Mouse (Mus musculus) retina, postnatal 1 day (tissue): ENCODE results near the gene Krcc1.
"Not testable (repeated sequence)": the region's sequence is repeated elsewhere in the genome, so short reads cannot be mapped to it uniquely, and the experiment has no call there.

ENCODE experiments used
- DNase-seq: peaks from one replicate; pipeline ENCODE4 v3.0.0-alpha.2; 2012

Gene Krcc1

DNA sequence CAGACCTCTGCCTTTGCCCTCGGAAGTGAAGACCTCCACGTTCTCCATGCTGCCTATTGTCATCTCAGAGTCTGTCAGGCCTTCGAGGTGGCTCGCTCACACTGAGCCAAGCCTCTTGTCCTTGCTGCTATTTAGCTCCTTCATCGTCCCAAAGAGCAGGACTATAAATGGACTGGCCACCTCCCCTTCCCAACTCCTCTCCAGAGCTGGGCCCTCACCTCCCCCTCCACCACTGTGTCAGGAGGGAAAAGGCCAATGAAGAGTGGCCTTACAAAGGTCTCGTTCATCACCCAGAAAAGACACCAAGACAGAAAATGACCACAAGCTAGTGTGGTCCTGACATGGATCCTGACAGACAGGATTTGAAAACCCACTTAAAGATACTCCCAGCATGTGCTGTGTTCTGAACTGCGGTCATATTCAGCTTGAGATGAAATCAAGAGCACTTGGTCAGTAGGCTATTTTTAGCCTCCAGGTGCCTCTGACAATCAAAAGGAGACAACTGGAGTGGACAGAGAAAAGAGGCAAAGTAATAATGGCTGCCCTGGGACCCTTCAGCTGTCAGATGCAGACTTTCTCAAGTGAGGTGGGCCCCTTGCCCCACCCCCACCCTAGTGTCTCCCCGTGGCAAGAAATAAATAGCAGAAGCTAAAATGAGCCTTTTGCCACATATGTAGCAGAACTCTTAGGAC is 9.2 kb upstream of the Krcc1 start:
- DNase-seq, result no peak

DNA sequence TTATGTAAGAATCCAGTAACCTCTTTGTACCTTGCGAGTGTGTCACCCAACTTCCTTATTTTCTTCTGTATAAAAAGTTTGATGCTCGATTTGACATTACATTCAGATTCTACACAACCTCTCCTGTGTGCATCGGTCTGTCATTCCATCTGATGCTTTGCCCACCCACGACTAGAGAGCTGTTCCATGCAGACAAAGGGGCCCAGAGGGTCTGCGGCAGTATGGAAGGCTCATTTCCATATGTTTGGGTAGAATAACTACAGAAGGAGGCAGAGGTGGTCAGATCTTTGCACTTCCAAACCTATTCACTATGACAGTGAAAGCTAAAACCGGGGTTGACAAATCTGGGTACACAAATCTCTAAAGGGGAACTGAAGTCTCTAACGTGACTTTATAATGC is 3.9 kb upstream of the Krcc1 start:
- not testable (repeated sequence) for DNase-seq

DNA sequence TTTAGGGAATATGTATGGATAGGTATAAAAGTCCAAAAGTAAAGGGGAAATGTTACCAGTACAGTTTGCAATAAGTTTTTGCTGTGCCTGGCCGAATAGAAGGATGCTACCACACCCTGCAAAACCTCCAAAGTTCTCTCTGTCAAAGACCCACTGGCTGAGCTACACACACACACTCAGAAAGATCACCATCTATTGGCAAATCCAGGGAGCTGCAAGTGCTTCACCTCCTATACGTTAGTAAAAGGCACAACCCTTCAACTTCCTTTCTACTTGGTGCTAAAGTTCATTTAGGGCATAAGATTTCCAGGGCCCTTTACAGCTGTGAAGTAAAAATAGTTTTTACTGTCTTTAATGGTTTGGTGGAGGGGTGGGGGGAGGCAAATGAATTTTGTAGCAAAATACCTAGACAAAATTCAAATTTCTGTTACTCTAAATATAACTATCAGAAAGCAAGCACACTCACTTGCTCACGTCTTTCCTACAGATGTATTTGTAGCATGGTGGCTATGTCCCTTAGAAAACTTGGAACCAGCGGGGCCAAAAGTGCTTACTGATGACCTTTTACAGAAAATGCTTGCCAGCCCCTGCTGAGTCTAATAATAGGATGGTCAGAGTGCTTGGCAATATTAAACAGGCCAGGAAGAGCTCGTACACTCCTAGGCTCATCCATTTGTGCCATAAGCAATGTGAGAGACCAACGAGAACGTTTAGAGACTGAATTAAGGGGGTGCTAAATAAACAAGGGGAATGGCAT is 2.4 kb upstream of the Krcc1 start:
- peak; percentile 36 for DNase-seq

DNA sequence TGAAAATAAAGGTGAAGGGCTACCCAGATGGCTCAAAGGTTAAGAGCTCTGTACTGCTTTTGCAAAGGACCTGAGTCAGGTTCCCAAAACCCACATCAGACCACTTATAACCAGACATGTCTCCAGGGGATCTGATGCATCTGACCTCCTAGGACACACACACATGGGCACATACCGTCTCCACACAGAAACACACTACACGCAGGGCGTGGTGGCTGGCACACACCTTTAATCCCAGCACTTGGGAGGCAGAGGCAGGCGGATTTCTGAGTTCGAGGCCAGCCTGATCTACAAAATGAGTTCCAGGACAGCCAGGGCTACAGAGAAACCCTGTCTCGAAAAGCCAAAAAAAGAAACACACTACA is 1.8 kb upstream of the Krcc1 start:
- DNase-seq, result not testable (repeated sequence)

DNA sequence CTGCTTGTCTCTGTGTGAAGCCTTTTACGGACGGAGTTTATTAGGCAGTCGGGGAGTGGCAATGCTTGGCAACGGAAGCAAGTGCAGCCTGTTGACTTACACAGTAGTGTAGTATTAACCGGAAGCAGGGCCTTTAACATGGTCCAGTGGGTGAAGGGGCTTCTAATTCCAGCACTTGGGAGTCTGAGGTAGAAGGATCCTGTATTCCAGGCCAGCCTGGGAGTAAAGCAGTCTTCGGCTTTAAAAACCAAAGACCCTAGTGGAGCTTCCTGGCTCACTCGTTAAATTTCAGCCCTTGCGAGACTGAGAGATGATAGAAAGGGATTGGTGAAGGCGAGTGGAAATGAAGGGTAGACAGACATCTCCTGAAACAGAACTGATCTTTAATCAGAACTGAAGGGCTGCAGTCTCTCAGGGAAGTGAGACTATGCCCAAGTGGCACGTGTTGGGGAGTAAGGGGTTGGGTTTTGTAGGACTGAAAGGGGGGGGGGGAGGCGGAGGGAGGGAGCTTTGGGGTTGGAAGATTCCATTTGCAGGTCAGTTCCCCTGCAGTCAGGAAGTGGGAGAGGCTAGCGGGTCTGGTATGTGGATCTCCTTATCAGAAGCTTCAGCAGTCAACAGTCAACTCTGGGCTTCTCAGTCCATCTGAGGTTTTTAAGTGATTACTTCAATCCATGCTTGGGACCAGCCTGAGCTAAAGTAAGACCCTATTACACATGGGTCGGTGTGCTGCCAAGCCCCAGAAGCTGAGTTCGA is 998 bp upstream of the Krcc1 start:
- DNase-seq, result peak; percentile 77

DNA sequence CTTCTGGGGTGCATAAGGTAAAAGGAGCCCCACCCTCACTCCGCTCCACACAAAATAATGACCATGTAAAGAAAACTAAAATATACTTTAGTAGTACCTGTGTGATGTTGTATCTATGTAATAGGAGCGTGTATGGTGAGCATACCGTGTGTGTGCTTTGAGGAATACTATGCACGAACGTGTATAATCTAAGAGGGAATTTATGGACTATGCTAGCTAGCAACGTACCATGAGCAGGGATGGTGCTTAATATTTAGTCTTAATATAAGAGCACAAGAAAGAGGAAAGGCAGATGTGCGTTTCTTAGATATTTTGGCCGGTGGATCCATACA is 454 bp upstream of the Krcc1 start:
- no peak for DNase-seq

DNA sequence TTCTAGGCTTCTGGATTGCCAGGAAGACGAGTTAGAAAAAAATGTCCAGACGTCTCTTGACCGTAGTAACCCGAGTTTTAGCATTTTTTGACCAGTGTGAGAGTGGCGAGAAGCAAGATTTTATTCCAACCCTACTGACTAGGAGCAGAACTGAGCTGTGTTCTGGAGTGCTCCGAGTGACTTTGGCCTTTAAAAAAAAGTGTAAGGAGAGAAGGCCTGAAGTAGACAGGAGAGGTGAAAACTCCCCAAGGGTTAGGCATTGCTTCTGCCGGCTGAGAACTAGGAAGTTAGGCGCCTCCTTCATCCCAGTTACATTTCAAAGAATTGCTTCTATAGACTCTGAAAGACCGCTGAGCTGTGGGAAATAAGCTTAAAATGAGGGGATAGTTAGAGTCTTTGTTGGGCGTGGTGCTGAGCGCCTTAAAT is 852 bp downstream of the Krcc1 start:
- no peak for DNase-seq

DNA sequence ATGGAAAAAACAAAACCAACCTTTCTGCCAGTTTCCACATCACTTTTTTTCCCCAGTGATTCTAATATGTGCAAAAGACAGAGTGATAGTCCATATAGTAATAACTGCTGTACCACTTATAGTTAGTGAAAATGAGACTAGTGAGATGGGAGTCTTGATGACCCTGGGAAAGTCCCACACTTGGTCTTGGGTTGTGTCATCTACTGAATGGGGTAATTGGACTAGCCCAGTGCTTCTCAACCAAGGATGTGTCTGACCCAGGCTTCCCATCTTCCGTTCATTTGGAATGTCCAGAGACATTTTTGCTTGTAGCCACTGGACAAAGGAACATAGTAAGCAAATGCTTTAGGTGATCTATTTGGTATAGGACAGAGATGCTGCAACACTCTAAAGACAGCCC is 2.2 kb downstream of the Krcc1 start:
- DNase-seq, result no peak

DNA sequence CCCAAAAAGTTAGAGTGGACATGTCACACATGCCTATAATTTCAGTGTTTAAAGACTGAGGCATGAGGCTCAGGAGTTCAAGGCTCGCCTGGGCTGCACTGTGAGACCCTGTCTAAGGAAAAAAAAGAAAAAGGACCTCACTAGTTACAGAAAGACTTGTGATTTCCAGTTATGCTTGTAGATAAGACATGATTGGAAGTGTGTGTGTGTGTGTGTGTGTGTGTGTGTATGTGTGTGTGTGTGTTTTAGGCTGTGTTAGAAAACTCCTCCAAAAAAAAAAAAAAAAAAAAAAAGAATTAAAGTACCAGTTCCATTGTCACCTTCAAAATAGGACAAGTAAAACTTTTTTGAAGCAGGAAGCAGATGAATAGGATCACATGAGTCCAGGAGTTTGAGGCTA is 3.1 kb downstream of the Krcc1 start:
- DNase-seq, result no peak

DNA sequence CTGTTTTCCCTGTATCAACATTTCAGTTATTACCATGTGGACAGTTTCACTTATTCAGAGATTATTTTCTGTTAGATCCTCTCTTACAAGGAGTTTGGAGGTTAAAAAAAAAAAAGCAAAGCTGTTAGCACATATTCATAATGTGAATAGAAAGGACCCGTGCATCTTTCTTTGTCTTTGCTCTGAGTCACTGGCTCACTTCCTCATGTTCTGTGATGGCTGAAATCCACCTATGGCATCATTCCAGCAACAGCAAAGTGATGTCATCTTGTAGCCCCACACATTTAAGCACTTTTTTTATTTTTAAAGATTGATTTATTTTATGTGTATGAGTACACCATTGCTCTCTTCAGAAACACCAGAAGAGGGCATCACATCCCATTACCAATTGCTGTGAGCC is 7.9 kb downstream of the Krcc1 start:
- DNase-seq, result no peak

DNA sequence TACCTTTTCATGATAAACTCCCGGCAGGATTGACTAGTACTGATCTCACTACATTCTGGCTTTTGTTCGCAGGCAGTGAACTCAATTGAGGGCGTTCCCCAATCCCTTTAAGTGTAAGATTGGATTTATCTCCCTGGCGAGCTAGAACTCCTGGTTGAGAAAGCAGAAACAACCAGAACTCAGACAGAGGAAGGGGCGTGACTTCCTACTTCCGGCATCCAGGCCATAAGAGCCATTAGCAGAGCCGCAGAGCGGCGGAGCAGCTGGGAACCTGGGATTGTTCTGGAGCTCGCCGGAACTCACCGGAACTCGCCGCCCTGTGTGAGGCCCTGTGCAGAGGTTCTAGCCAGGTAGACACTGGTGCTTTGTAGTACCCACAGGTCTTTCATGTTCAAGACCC is 22.0 kb downstream of the Krcc1 start:
- DNase-seq, result no peak

DNA sequence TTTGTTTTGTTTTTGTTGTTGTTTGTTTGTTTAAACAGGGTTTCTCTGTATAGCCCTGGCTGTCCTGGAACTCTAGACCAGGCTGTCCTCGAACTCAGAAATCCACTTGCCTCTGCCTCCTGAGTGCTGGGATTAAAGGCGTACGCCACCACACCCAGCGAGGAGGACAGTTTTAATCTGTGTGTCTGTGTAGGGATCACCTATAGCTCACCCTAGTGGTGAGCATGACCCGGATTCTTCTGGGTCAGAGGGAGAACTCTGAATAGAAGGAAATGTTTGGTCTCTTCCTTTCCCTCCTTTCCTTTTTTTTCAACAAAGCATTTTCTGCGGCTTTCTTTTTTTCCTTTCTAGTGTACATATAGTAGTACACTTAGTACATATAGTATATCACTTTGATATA is 23.8 kb downstream of the Krcc1 start:
- no peak for DNase-seq

DNA sequence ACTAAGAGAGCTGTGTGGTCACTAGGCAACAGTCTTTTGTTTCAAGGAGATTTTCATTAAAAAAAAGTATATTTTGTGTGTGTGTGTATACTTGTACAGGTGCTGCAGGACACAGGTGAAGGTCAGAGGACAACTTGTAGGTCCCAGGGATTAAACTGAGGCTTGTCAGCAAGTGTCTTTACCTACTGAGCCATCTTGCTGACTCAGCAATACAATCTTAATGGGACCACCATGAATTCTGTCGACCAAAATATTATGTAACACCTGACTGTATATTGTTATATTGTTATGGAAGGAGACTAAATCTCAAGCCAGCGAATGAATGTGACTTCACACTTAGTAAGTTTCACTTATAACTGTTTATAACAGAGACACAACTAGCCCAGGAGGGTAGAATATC is 26.6 kb downstream of the Krcc1 start:
- DNase-seq, result no peak

DNA sequence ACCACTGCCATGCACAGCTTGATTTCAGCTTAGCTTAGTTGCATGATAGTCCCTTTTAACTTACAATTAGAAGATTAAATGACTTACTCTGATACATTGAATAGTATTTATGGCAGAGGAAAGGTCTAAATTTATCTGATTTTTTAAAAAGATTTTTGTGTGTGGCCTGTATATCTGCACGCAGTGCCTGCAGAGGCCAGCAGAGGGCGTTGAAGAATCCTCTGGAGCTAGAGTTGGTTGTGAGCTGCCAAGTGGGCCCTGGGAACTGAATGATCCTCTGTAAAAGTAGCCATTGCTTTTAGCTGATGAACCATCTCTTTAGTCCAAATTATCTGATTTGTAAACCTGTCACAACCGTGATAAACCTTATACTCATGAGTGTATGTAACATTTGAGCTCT is 27.3 kb downstream of the Krcc1 start:
- DNase-seq, result peak; percentile 48

DNA sequence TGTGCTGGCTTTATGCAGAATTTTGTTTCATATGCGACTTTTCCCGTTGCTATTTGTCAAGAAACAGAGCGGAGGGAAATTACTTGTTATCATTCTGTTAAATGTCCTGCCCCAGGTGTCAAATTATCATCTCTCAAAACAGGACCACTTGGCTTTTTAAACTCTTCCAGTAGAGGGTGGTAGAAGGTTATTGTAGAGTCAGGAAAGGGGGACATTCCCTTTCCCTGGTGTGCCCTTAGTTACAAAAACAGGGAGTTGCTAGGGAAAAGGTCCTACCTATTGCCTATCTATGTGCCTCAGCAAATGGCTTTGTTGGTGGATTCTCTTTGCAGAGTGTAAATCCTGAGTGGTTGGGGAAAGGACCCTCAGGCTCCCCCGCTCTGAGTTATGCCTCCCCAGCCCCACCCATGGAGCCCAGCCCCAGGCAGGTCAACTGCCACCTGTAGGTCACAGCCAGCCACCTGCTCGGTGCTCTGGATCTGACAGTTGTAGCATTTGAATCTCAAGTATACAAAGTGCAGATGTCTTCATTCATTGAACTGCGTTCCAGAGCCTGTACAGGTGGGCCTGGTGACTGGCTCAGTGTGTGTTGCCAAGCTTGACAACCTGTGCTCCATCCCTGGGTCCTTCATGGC is 30.7 kb downstream of the Krcc1 start:
- peak; percentile 19 for DNase-seq

DNA sequence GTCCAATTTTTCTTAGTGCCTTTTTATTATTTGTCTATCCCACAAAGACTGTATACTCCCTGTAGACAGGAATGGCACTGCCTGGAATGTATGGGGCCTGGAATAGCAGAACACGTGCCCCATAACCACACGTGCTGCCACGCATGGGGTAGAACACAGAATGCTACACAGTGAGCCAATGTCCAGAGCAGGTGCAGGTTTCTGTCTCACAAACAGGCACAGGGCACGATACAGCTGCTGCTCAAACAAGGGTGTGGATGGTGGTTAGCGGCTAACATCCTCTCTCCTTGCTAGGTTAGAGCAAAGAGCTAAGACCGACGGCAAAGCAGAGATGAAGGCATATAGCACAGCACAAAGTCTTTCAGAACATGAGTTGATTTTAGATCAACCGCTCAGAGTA is 36.0 kb downstream of the Krcc1 start:
- DNase-seq, result no peak

DNA sequence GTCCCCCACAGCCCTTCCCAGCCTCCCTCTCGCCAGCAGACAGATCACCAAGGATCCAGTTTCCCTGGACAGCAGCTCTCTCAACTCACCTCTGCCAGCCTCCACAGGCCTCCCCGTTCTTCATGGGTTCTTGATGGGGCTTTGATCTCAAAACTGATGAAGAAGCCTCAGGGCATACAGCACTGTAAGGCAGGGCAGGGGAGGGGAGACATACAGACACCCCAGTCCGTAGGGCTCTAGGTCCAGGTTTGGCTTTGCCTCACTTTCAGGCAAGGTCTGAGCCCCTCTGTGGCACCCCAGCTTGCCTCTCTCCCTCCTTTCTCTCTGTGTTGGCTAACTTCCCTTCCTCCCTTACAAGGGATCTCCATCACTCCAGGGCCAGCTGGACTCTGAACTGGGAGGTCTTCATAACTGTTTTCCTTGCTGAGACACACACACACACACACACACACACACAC is 50.4 kb downstream of the Krcc1 start, which contains the start of gene Smyd1:
Smyd1 (minus strand) TSS at position 408 of the 458 bp plus-strand sequence.
- DNase-seq, result no peak

DNA sequence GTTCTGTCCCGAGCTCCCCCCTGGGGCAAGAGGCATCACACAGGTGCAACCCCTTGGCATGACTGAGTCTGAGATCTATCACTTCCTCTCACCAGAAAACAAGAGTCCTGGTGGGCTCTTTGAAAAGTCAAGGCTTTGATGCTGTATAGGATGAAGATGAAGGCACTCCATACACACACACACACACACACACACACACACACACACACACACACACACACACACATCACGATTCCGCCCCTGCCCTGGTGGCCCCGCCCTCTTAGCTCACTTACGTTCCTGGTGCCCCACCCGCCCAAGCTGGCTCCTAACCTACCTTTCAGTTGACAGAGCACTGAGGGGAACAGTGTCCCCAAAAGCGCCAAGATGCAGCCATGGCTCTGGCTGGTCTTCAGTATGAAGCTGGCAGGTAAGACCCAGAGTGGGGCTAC is 51.0 kb downstream of the Krcc1 start, which contains the start of gene Cd8b1:
Cd8b1 (plus strand) TSS at position 298 of the 431 bp plus-strand sequence.
- DNase-seq, result no peak

DNA sequence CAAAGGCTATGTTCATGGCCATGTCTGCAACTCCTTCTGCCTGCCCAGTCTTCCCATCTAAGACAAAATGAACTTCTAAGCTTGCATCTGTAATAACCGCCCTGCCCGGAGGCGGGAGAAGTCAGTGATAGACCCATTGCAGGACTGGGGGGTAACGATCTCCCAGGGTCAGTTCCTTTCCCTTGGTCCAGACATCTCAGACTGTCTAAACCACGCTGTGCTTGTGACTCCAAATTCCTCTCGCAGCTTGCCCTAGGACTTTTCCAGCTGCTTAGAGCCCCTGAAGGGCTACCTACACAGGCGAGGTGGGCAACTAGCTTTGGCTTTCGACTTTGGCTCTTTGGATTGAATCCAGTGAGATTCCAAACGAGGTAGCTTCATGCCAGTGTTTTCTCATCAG is 53.3 kb downstream of the Krcc1 start:
- no peak for DNase-seq

DNA sequence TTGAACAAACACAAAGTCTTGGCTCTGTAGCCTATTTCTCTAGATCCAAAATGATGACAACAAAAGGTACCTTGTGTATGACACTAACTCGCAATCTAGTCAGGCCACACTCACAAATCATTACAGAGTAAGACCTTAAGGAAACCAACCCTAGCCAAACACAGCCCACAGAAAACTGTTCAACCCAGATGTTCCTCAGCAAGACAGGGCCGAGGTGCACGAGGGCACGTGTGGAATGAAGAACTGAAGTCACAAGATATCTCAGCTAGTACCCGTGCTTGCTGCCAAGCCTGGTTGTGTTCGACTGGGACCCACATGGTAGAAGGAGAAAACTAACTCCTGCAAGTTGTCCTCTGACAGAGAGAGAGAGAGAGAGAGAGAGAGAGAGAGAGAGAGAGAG is 58.4 kb downstream of the Krcc1 start:
- DNase-seq, result no peak

DNA sequence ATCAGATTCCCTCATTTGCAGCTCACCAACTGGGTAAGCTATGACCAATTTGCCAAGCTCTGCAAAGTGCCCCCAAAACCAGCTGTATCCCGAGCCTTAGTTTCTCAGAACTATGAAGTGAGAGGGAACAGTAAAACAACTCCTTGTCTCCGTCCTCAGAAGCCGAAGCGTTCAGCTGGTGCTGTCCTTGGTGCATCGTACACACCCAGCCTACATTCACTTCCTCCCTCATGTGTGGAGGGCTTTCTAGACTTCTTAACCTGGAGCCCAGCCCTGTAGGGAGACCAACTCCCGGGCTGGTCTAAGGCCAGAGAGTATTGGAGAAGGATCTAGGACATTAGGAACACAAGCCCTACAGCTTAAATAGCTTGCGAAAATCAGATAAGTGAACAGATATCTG is 59.0 kb downstream of the Krcc1 start:
- no peak for DNase-seq

DNA sequence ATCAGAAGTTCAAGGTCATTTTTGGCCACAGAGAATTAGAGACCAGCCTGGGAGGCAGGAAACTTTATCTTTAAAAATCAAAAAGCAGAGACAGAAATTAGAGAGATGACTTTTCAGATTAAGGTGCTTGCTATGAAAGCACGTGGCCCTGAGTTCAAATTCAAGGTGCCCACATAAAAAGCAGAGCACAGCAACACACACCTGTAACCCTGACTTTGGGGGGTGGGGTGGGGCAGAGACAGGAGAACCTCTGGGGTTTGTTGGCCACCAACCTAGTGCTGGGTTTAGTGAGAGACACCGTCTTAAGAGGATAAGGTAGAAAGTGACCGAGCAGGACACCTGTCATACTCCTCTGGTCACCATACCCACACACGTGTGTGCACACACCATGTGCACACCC is 60.0 kb downstream of the Krcc1 start:
- DNase-seq, result not testable (repeated sequence)

DNA sequence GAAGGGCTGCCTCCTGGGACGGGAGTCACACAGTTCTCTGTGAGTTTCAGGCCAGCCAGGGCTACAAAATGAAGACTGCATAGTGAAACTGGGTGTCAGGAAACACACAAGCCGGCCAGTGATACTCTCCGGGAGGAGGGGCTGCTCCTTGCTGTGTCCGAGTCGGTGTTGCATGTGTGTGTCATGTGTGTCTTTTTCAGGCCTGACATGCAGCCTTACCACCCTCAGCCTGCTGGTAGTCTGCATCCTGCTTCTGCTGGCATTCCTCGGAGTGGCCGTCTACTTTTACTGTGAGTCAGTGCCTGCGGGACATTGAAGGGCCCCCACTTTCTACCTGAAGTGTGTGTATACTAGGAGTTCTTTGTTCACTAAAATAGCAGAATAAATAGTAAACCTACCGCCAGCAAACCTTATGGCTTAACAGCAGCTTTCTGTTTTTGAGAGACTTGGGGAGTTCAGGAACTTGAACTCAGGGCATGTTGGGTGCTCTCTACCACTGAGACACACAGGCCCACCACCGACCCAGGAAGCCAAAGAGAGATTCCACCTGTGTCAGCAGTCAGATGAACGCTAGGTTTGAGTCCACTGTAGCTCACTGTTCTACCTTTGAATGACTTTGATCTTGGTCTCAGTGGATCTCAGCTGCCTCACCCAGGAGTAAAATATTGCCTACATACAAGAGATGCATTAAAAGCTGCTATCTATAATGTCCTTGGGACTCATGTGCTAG is 60.9 kb downstream of the Krcc1 start:
- no peak for DNase-seq
